Mouse (Mus musculus) CH12.LX (cell line): ENCODE data around the gene Phkg2. TPM values are rescaled to one million over a fixed set of nuclear protein-coding genes. Genes with fewer than 3 reads are reported as not detected.

Experiments used
- DNase-seq: peaks from one replicate; pipeline ENCODE4 v3.0.0-alpha.2; 2013; ENCODE audit errors: extremely low read depth
- H3K27ac ChIP-seq: 2 replicates; pipeline ENCODE4 v1.5.1; 2012; ENCODE audit warnings: low read depth, mild to moderate bottlenecking, control low read depth, moderate library complexity; ENCODE audit not compliant: insufficient read depth
- H3K27me3 ChIP-seq: replicated peaks from 2 replicates; pipeline ENCODE3; 2012; ENCODE audit warnings: inconsistent platforms
- H3K36me3 ChIP-seq, 2 experiments: replicated peaks in 1 of 2; 2 replicates each; pipeline versions ENCODE3 to v1.6.1; 2012; ENCODE audit warnings: inconsistent platforms in 1 of 2, low read length in 1 of 2, mild to moderate bottlenecking in 1 of 2, mixed read lengths in 1 of 2, moderate library complexity in 1 of 2; ENCODE audit not compliant: control insufficient read depth in 1 of 2, insufficient read depth in 1 of 2
- H3K4me1 ChIP-seq, 2 experiments: 2 replicates each; pipeline ENCODE4 v1.6.1; 2012; ENCODE audit warnings: inconsistent platforms in 1 of 2, moderate library complexity in 1 of 2; ENCODE audit not compliant: insufficient read depth in 2 of 2, control insufficient read depth in 1 of 2
- H3K4me2 ChIP-seq: 2 replicates; pipeline ENCODE4 v1.6.1; 2012; ENCODE audit warnings: low read depth, mild to moderate bottlenecking, control low read depth; ENCODE audit not compliant: poor library complexity, insufficient read depth, severe bottlenecking
- H3K4me3 ChIP-seq, 3 experiments: fragments of 150-350 bp in 1 of 3; sonication (generic) in 1 of 3; replicated peaks in 1 of 3; 2 replicates each; pipeline versions ENCODE3 to v1.5.1; 2011 to 2012; ENCODE audit warnings: low read depth in 2 of 3, low read length in 2 of 3, mild to moderate bottlenecking in 2 of 3, moderate library complexity in 2 of 3, control low read depth in 1 of 3, improper control_type of control experiment in 1 of 3, inconsistent platforms in 1 of 3, mixed read lengths in 1 of 3; ENCODE audit not compliant: poor library complexity in 1 of 3
- H3K79me2 ChIP-seq: replicated peaks from 2 replicates; pipeline ENCODE4 v1.6.1; 2012; ENCODE audit warnings: mild to moderate bottlenecking, moderate library complexity; ENCODE audit not compliant: control insufficient read depth, poor library complexity, insufficient read depth, severe bottlenecking; ENCODE audit errors: extremely low read depth
- H3K9ac ChIP-seq: 2 replicates; pipeline ENCODE4 v1.6.1; 2012; ENCODE audit warnings: low read depth, mild to moderate bottlenecking, control low read depth, moderate library complexity; ENCODE audit not compliant: insufficient read depth
- H3K9me3 ChIP-seq: replicated peaks from 2 replicates; pipeline ENCODE3; 2012; ENCODE audit warnings: low read length, inconsistent platforms, mixed read lengths
- BHLHE40 ChIP-seq: IDR thresholded peaks from 2 replicates; pipeline ENCODE4 v1.6.1; 2011; ENCODE audit warnings: mild to moderate bottlenecking, low read depth, low read length, improper control_type of control experiment
- CHD1 ChIP-seq: IDR thresholded peaks from 2 replicates; pipeline ENCODE4 v1.6.1; 2012; ENCODE audit warnings: low read depth, low read length, improper control_type of control experiment, inconsistent platforms
- CHD2 ChIP-seq: IDR thresholded peaks from 2 replicates; pipeline ENCODE4 v1.6.1; 2011; ENCODE audit warnings: low read length, improper control_type of control experiment
- CTCF ChIP-seq, 2 experiments: IDR thresholded peaks in 1 of 2; conservative IDR thresholded peaks in 1 of 2; 2 replicates each; pipeline ENCODE4 v1.5.1; 2011 to 2012; ENCODE audit warnings: low read depth in 2 of 2, low read length in 2 of 2, improper control_type of control experiment in 1 of 2, inconsistent platforms in 1 of 2, mild to moderate bottlenecking in 1 of 2, moderate library complexity in 1 of 2
- E2F4 ChIP-seq: IDR thresholded peaks from 2 replicates; pipeline ENCODE4 v1.6.1; 2011; ENCODE audit warnings: low read depth, low read length, improper control_type of control experiment; ENCODE audit not compliant: insufficient replicate concordance
- ELF1 ChIP-seq: IDR thresholded peaks from 2 replicates; pipeline ENCODE4 v1.6.1; 2014; ENCODE audit warnings: low read depth, mild to moderate bottlenecking, inconsistent platforms, low read length, improper control_type of control experiment
- EP300 ChIP-seq: IDR thresholded peaks from 2 replicates; pipeline ENCODE4 v1.6.1; 2011; ENCODE audit warnings: low read length, improper control_type of control experiment
- ETS1 ChIP-seq: conservative IDR thresholded peaks from 2 replicates; pipeline ENCODE4 v1.6.1; 2012; ENCODE audit warnings: low read depth, mild to moderate bottlenecking, inconsistent platforms, low read length, improper control_type of control experiment, moderate library complexity
- GABPA ChIP-seq: IDR thresholded peaks from 2 replicates; pipeline ENCODE4 v1.6.1; 2012; ENCODE audit warnings: low read depth, low read length, improper control_type of control experiment, inconsistent platforms; ENCODE audit not compliant: insufficient replicate concordance
- HCFC1 ChIP-seq: IDR thresholded peaks from 2 replicates; pipeline ENCODE4 v1.6.1; 2012; ENCODE audit warnings: low read depth, mild to moderate bottlenecking, inconsistent platforms, low read length, improper control_type of control experiment
- IRF4 ChIP-seq: IDR thresholded peaks from 2 replicates; pipeline ENCODE4 v1.6.1; 2014; ENCODE audit warnings: low read depth, mild to moderate bottlenecking, inconsistent platforms, low read length, improper control_type of control experiment
- JUN ChIP-seq: IDR thresholded peaks from 2 replicates; pipeline ENCODE4 v1.6.1; 2011; ENCODE audit warnings: low read depth, mild to moderate bottlenecking, low read length, improper control_type of control experiment, moderate library complexity; ENCODE audit not compliant: insufficient read depth
- JUND ChIP-seq: conservative IDR thresholded peaks from 2 replicates; pipeline ENCODE4 v1.6.1; 2011; ENCODE audit warnings: low read depth, low read length, improper control_type of control experiment
- KAT2A ChIP-seq: IDR thresholded peaks from 2 replicates; pipeline ENCODE4 v1.6.1; 2012; ENCODE audit warnings: low read length, improper control_type of control experiment, inconsistent platforms; ENCODE audit not compliant: insufficient replicate concordance
- MAFK ChIP-seq: IDR thresholded peaks from 2 replicates; pipeline ENCODE4 v1.6.1; 2011; ENCODE audit warnings: low read length, improper control_type of control experiment; ENCODE audit not compliant: insufficient replicate concordance
- MAX ChIP-seq: IDR thresholded peaks from 2 replicates; pipeline ENCODE4 v1.6.1; 2011; ENCODE audit warnings: low read length, improper control_type of control experiment
- MAZ ChIP-seq: IDR thresholded peaks from 2 replicates; pipeline ENCODE4 v1.6.1; 2012; ENCODE audit warnings: low read depth, mild to moderate bottlenecking, inconsistent platforms, low read length, improper control_type of control experiment, moderate library complexity
- MEF2A ChIP-seq: IDR thresholded peaks from 2 replicates; pipeline ENCODE4 v1.6.1; 2014; ENCODE audit warnings: low read depth, mild to moderate bottlenecking, inconsistent platforms, low read length, improper control_type of control experiment, borderline replicate concordance
- MXI1 ChIP-seq: IDR thresholded peaks from 2 replicates; pipeline ENCODE4 v1.6.1; 2011; ENCODE audit warnings: mild to moderate bottlenecking, low read depth, low read length, improper control_type of control experiment
- MYC ChIP-seq: IDR thresholded peaks from 2 replicates; pipeline ENCODE4 v1.6.1; 2011; ENCODE audit warnings: low read depth, mild to moderate bottlenecking, improper control_type of control experiment, low read length
- NELFE ChIP-seq: IDR thresholded peaks from 2 replicates; pipeline ENCODE4 v1.6.1; 2011; ENCODE audit warnings: low read depth, low read length, improper control_type of control experiment
- NRF1 ChIP-seq: IDR thresholded peaks from 2 replicates; pipeline ENCODE4 v1.6.1; 2014; ENCODE audit warnings: low read depth, mild to moderate bottlenecking, inconsistent platforms, low read length, improper control_type of control experiment, moderate library complexity
- PAX5 ChIP-seq: IDR thresholded peaks from 2 replicates; pipeline ENCODE4 v1.6.1; 2012; ENCODE audit warnings: low read length, inconsistent platforms, mixed read lengths
- POLR2A ChIP-seq: IDR thresholded peaks from 2 replicates; pipeline ENCODE4 v1.6.1; 2011; ENCODE audit warnings: low read depth, mild to moderate bottlenecking, improper control_type of control experiment, low read length
- POLR2AphosphoS2 ChIP-seq: IDR thresholded peaks from 2 replicates; pipeline ENCODE4 v1.6.1; 2011; ENCODE audit warnings: low read depth, low read length, improper control_type of control experiment
- RAD21 ChIP-seq: IDR thresholded peaks from 2 replicates; pipeline ENCODE4 v1.6.1; 2011; ENCODE audit warnings: low read depth, mild to moderate bottlenecking, low read length, improper control_type of control experiment, moderate library complexity
- RCOR1 ChIP-seq: conservative IDR thresholded peaks from 2 replicates; pipeline ENCODE4 v1.6.1; 2012; ENCODE audit warnings: low read depth, mild to moderate bottlenecking, inconsistent platforms, low read length, improper control_type of control experiment
- SIN3A ChIP-seq: IDR thresholded peaks from 2 replicates; pipeline ENCODE4 v1.6.1; 2012; ENCODE audit warnings: low read length, improper control_type of control experiment, inconsistent platforms
- SMC3 ChIP-seq: IDR thresholded peaks from 2 replicates; pipeline ENCODE4 v1.6.1; 2011; ENCODE audit warnings: low read depth, low read length, improper control_type of control experiment
- TBP ChIP-seq: conservative IDR thresholded peaks from 2 replicates; pipeline ENCODE4 v1.6.1; 2011; ENCODE audit warnings: low read depth, low read length, improper control_type of control experiment
- TCF12 ChIP-seq: IDR thresholded peaks from 2 replicates; pipeline ENCODE4 v1.6.1; 2014; ENCODE audit warnings: low read depth, mild to moderate bottlenecking, inconsistent platforms, low read length, improper control_type of control experiment
- UBTF ChIP-seq: IDR thresholded peaks from 2 replicates; pipeline ENCODE4 v1.6.1; 2012; ENCODE audit warnings: low read depth, mild to moderate bottlenecking, inconsistent platforms, low read length, improper control_type of control experiment, moderate library complexity
- USF1 ChIP-seq: IDR thresholded peaks from 2 replicates; pipeline ENCODE4 v1.6.1; 2014; ENCODE audit warnings: low read depth, mild to moderate bottlenecking, inconsistent platforms, low read length, improper control_type of control experiment
- USF2 ChIP-seq: conservative IDR thresholded peaks from 2 replicates; pipeline ENCODE4 v1.6.1; 2011; ENCODE audit warnings: low read depth, low read length, improper control_type of control experiment
- ZC3H11A ChIP-seq: IDR thresholded peaks from 2 replicates; pipeline ENCODE4 v1.6.1; 2012; ENCODE audit warnings: low read depth, mild to moderate bottlenecking, inconsistent platforms, low read length, improper control_type of control experiment
- ZKSCAN1 ChIP-seq: IDR thresholded peaks from 2 replicates; pipeline ENCODE4 v1.6.1; 2012; ENCODE audit warnings: low read depth, inconsistent platforms, low read length, improper control_type of control experiment, borderline replicate concordance
- ZMIZ1 ChIP-seq: IDR thresholded peaks from 2 replicates; pipeline ENCODE4 v1.6.1; 2012; ENCODE audit warnings: low read depth, mild to moderate bottlenecking, inconsistent platforms, low read length, improper control_type of control experiment
- ZNF384 ChIP-seq: IDR thresholded peaks from 2 replicates; pipeline ENCODE4 v1.6.1; 2012; ENCODE audit warnings: low read depth, low read length, improper control_type of control experiment, inconsistent platforms
- dilution Hi-C: fragments of 300-500 bp; cut with MboI; formaldehyde crosslinking; loops from 2 replicates; pipeline ENCODE4 v1.14.3; 2020; ENCODE audit warnings: low sequenced_read_pairs; ENCODE audit not compliant: extremely low pct_unique_long_range_greater_than_20kb, extremely low pct_ligation_motif_present
- in situ Hi-C: fragments of 300-500 bp; cut with MboI; formaldehyde crosslinking; loops from 3 replicates; pipeline ENCODE4 v1.14.3; 2019; ENCODE audit warnings: low sequenced_read_pairs, low pct_ligation_motif_present, low pct_unique_long_range_greater_than_20kb, mixed read lengths
- polyA plus RNA-seq: library from polyadenylated mRNA; unstranded; fragments of >175 nt; gene quantifications from 2 replicates; pipeline ENCODE4 v1.2.1, GENCODE M21; 2012; ENCODE audit warnings: low read depth; ENCODE audit not compliant: insufficient read length
- total RNA-seq, 2 experiments: library from RNA; depleted of rRNA; stranded (reverse); fragments of 300-350 nt in 1 of 2; fragments of >200 nt in 1 of 2; gene quantifications; 2 replicates each; pipeline ENCODE4 v1.2.3; 2012 to 2014

Phkg2 gene
- total RNA-seq (2012; rRNA removed) (23.3 and 25.5 TPM in 2 replicates), total RNA-seq (2014; rRNA removed) (33.1 and 34.7 TPM in 2 replicates), polyA plus RNA-seq (65.0 and 67.2 TPM in 2 replicates)

DNA sequence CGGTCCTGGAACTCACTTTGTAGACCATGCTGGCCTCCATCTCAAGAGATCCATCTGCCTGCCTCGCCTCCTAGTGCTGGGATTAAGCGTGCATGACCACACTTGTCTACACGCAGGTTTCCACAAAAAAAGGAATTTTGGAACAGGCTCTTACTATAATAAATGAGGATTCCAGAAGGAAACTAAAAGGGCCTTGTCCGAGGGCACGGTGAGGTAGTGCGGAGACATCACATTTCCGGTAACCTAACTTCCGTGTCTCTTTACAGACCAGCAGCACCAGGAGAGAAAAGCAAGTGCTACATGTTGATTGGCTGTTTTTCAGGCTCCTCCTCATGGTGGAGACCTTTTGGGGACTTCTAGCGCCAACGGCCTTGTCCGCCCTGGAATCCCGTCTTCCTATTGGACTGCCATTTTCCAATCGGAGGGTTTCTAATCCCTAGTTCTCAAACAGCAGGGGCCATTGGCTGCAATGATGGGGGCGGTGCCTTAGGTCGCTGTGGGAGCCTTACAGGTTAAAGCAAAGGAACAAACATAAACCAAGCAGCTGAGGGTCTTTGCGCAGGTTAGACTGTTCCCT, at the start of gene Phkg2:
TSS of gene Phkg2 (plus strand) at position 446 of the 577 bp plus-strand sequence.
- H3K27me3 ChIP-seq: no peaks in the 10 kb centered on the region
- no peak for TF ChIP-seq USF1
- no peak for TF ChIP-seq JUN
- TF ChIP-seq POLR2AphosphoS2: peak; percentile 78; the same call in 1 of the 2 replicates
- no peak; the same call in 1 of the 2 replicates for TF ChIP-seq ETS1
- TF ChIP-seq ZMIZ1: peak; percentile 92
- peak; percentile 81 for TF ChIP-seq TCF12
- no peak for TF ChIP-seq EP300
- peak; percentile 82 for TF ChIP-seq MAX
- TF ChIP-seq RAD21: no peak
- peak; percentile 73 for TF ChIP-seq CHD2
- no peak for TF ChIP-seq MAFK
- peak; percentile 75; the same call in 1 of the 2 replicates for TF ChIP-seq KAT2A
- no peak for TF ChIP-seq CTCF (conservative IDR thresholded peaks at IDR 0.05 in 1 of 2, IDR thresholded peaks at IDR 0.05 in 1 of 2; ENCODE audit: low read depth in 2 of 2, low read length in 2 of 2)
- TF ChIP-seq CHD1: no peak
- TF ChIP-seq UBTF: no peak
- no peak for TF ChIP-seq E2F4
- no peak for TF ChIP-seq ZKSCAN1
- peak; percentile 76 for TF ChIP-seq HCFC1
- peak; percentile 35; the same call in 1 of the 2 replicates for TF ChIP-seq MEF2A
- peak; percentile 34; the same call in 1 of the 2 replicates for TF ChIP-seq BHLHE40
- peak; percentile 91 for TF ChIP-seq MXI1
- no peak for TF ChIP-seq ZNF384
- peak; percentile 97 for TF ChIP-seq ELF1
- no peak for TF ChIP-seq PAX5
- no peak for TF ChIP-seq USF2
- peak; percentile 90 for TF ChIP-seq POLR2A
- TF ChIP-seq JUND: no peak
- peak; percentile 97 for TF ChIP-seq NELFE
- TF ChIP-seq NRF1: peak; percentile 46; the same call in 1 of the 2 replicates
- peak; percentile 96 for TF ChIP-seq TBP
- peak; percentile 97 for TF ChIP-seq MYC
- peak; percentile 99 for TF ChIP-seq SIN3A
- peak; percentile 62; the same call in 1 of the 2 replicates for TF ChIP-seq IRF4
- TF ChIP-seq GABPA: no peak
- TF ChIP-seq MAZ: 0 out of 2 replicates have a peak, but pooled peaks have one; percentile 70
- TF ChIP-seq RCOR1: 0 out of 2 replicates have a peak, but pooled peaks have one; percentile 33
- no peak for TF ChIP-seq ZC3H11A
- TF ChIP-seq SMC3: no peak
- DNase-seq: peak; percentile 99
- H3K4me2 ChIP-seq: peak within 1 kb of the TSS; percentile 70
- H3K4me3 ChIP-seq: peak within 1 kb of the TSS; percentile 74 to 96 (median 88)
- H3K9me3 ChIP-seq: no peaks in the 10 kb centered on the region
- H3K79me2 ChIP-seq: peaks cover 19% of the 10 kb centered on the region
- peaks cover 6 to 23% of the 10 kb centered on the region in 2 experiments; a peak in 3 of 4 replicates for H3K4me1 ChIP-seq
- H3K9ac ChIP-seq: peak within 1 kb of the TSS; percentile 80
- H3K27ac ChIP-seq: peak within 1 kb of the TSS; percentile 22; the same call in 1 of the 2 replicates
- dilution Hi-C loops (no loop called here), in situ Hi-C loops (no loop called here)
- peaks cover 14 to 41% of the 10 kb centered on the region in 2 experiments for H3K36me3 ChIP-seq
